Mouse (Mus musculus) forebrain, embryonic 12.5 days (tissue): Measurements from ENCODE around the gene Kcnn4. TPM values are rescaled to one million over a fixed set of nuclear protein-coding genes. Genes with fewer than 3 reads are reported as not detected.

ENCODE experiments used
- ATAC-seq: fragments of 200-750 bp; cut with Nextera tagmentation; 2 replicates; pipeline ENCODE4 v1.8.0; 2017; ENCODE audit warnings: moderate TSS enrichment; ENCODE audit not compliant: low FRiP score
- H3K27ac ChIP-seq: fragments of 300-500 bp; sonication (generic); 2 replicates; pipeline ENCODE4 v1.5.1; 2016; ENCODE audit warnings: mild to moderate bottlenecking
- H3K27me3 ChIP-seq: fragments of 300-500 bp; sonication (generic); 2 replicates; pipeline ENCODE4 v1.6.1; 2016; ENCODE audit warnings: mild to moderate bottlenecking
- H3K36me3 ChIP-seq: fragments of 300-500 bp; sonication (generic); replicated peaks from 2 replicates; pipeline ENCODE4 v1.6.1; 2016; ENCODE audit warnings: mild to moderate bottlenecking
- H3K4me1 ChIP-seq: fragments of 300-500 bp; sonication (generic); 2 replicates; pipeline ENCODE4 v1.6.1; 2016
- H3K4me2 ChIP-seq: fragments of 300-500 bp; sonication (generic); 2 replicates; pipeline ENCODE4 v1.6.1; 2016; ENCODE audit warnings: mild to moderate bottlenecking, moderate library complexity
- H3K4me3 ChIP-seq: fragments of 300-500 bp; sonication (generic); replicated peaks from 2 replicates; pipeline ENCODE4 v1.5.1; 2016; ENCODE audit warnings: mild to moderate bottlenecking
- H3K9ac ChIP-seq: fragments of 300-500 bp; sonication (generic); 2 replicates; pipeline ENCODE4 v1.6.1; 2016; ENCODE audit warnings: mild to moderate bottlenecking
- H3K9me3 ChIP-seq: fragments of 300-500 bp; sonication (generic); 2 replicates; pipeline ENCODE4 v1.6.1; 2016
- WGBS: fragments of 180-500 bp; shearing (Covaris S2); methylation state at CpG from one replicate; pipeline ENCODE4 v1.1.7; 2016; 5-methylcytosine and 5-hydroxymethylcytosine counted together
- polyA plus RNA-seq: library from polyadenylated mRNA; unstranded; fragments of >200 nt; fragmentation: Nextera tagmentation; extraction: Ambion mirVana; gene quantifications from 2 replicates; pipeline ENCODE4 v1.2.1, GENCODE M21; 2016

Gene Kcnn4
- 1.1 and 1.4 TPM in 2 replicates for polyA plus RNA-seq

GRCm38 (mm10) chr7:24369731-24370541, at the start of gene Kcnn4:
Kcnn4 (plus strand) TSS chr7:24370263.
- no peak within 1 kb of the TSS for H3K4me3 ChIP-seq

DNA sequence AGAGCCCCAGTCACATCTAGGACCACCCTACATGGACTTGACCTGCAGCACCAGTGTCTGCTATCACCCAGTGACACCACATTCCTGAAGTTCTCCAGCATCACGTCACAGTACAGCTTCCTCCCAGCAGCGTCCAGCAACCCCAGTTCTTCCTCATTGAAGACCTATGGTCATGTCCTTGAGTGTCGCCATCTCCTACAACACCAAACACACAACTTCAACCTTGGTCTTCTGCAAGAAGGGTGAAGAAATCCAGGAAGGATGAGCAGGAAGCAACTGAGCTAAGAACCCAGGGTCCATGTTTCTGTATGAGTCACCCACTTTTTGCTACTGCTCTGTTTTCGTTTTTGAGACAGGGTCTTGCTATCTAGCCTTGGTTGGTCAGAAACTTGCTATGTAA, 47.5 kb upstream of the Kcnn4 start:
- no peak for ATAC-seq
- WGBS, result 73% methylated on average over 4 of the region's 4 CpGs

More at GRCm38 (mm10) chr7:24369731-24370541, at the start of gene Kcnn4:
- Histone ChIP-seq H3K27me3 (peaks cover 8% of the 10 kb centered on the region; the same call in 1 of the 2 replicates), H3K4me1 (peaks cover 11% of the 10 kb centered on the region), H3K4me2 (no peak within 1 kb of the TSS), H3K36me3 (no peaks in the 10 kb centered on the region), H3K27ac (no peak within 1 kb of the TSS; the same call in 1 of the 2 replicates), H3K9me3 (no peaks in the 10 kb centered on the region), H3K9ac (no peak within 1 kb of the TSS)
- WGBS, result 46% methylated on average over 23 of the region's 23 CpGs
- no peak for ATAC-seq

GRCm38 (mm10) chr7:24325197-24325596, 44.9 kb upstream of the Kcnn4 start:
- Histone ChIP-seq H3K4me1 (peaks cover 8% of the 10 kb centered on the region), H3K9ac (no peak overlapping the region), H3K4me3 (no peak overlapping the region), H3K4me2 (peak overlapping the region; percentile 56; the same call in 1 of the 2 replicates), H3K27ac (no peak overlapping the region), H3K9me3 (peaks cover 13% of the 10 kb centered on the region), H3K36me3 (no peaks in the 10 kb centered on the region), H3K27me3 (0 out of 2 replicates have a peak, but pooled peaks cover 9% of the 10 kb centered on the region)
- ATAC-seq, result no peak
- WGBS, result 86% methylated on average over 6 of the region's 6 CpGs

More for the DNA sequence above, 47.5 kb upstream of the Kcnn4 start:
- no peak overlapping the region for H3K27ac ChIP-seq
- H3K9ac ChIP-seq, result no peak overlapping the region
- no peaks in the 10 kb centered on the region for H3K36me3 ChIP-seq
- H3K27me3 ChIP-seq, result peaks cover 7% of the 10 kb centered on the region
- H3K4me3 ChIP-seq, result no peak overlapping the region
- peaks cover 13% of the 10 kb centered on the region for H3K9me3 ChIP-seq
- H3K4me2 ChIP-seq, result no peak overlapping the region
- peaks cover 8% of the 10 kb centered on the region; the same call in 1 of the 2 replicates for H3K4me1 ChIP-seq

GRCm38 (mm10) chr7:24325675-24326128, 44.4 kb upstream of the Kcnn4 start:
- Histone ChIP-seq H3K9me3 (peaks cover 13% of the 10 kb centered on the region), H3K27me3 (0 out of 2 replicates have a peak, but pooled peaks cover 9% of the 10 kb centered on the region), H3K4me2 (peak overlapping the region; percentile 56), H3K9ac (peak overlapping the region; percentile 44), H3K36me3 (no peaks in the 10 kb centered on the region), H3K27ac (peak overlapping the region; percentile 56; the same call in 1 of the 2 replicates), H3K4me1 (peaks cover 8% of the 10 kb centered on the region), H3K4me3 (peak overlapping the region; percentile 33)
- peak; percentile 83; the same call in 1 of the 2 replicates for ATAC-seq
- 7% methylated on average over 13 of the region's 13 CpGs for WGBS

DNA sequence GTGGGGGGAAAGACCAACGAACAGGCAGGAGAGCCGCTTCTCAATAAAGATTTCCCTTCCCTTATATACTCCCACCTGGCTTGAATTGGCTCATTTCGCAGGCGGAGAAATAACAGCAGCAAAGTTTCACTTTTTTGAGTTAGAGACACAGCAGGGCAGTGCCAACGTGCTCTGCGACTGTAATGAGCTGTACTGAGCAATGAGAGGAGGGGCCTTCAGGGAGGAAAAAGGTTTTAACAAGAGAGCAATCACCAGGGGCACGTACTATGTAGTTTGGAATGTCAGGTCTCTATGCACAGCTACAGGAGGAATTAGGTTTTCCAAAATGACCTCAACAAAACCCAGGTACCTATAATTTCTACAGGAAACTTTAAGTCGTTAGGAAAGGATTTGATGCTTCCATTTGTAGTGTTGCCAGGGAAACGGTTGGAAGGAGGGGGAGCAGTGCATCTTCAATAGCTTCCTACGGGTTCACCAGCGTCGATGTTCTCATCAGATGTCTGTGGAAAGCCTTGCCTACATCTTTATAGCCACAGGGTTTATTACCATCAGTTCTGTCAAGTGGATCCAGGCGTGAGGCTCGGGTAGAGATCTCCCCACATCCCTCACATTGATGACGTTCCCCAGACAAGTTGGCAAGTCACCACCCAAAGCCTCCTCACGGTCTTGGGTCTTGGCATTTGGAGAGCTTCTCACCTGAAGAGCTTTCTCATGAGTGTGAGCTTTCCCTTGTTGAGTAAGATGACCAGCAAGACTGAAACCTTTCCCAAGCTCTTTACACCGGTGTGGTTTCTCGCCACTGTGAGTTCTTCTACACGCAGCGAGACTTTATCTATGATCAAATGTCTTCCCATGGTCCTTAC, 43.6 kb upstream of the Kcnn4 start:
- Histone ChIP-seq H3K4me1 (peaks cover 8% of the 10 kb centered on the region), H3K9ac (peak overlapping the region; percentile 44), H3K27ac (peak overlapping the region; percentile 56; the same call in 1 of the 2 replicates), H3K9me3 (peaks cover 13% of the 10 kb centered on the region), H3K27me3 (0 out of 2 replicates have a peak, but pooled peaks cover 9% of the 10 kb centered on the region), H3K4me2 (peak overlapping the region; percentile 56), H3K36me3 (no peaks in the 10 kb centered on the region), H3K4me3 (peak overlapping the region; percentile 33)
- 42% methylated on average over 20 of the region's 20 CpGs for WGBS
- ATAC-seq, result peak; percentile 82; the same call in 1 of the 2 replicates

- Histone ChIP-seq H3K4me3 (no peak overlapping the region), H3K9ac (no peak overlapping the region), H3K27me3 (0 out of 2 replicates have a peak, but pooled peaks cover 9% of the 10 kb centered on the region), H3K9me3 (peaks cover 13% of the 10 kb centered on the region), H3K27ac (no peak overlapping the region), H3K4me2 (no peak overlapping the region), H3K36me3 (no peaks in the 10 kb centered on the region), H3K4me1 (peaks cover 8% of the 10 kb centered on the region)
- ATAC-seq, result no peak
- WGBS, result 92% methylated on average over 14 of the region's 14 CpGs
These were observed 42.6 kb upstream of the Kcnn4 start for GRCm38 (mm10) chr7:24327281-24327975.

GRCm38 (mm10) chr7:24333304-24333986, 36.6 kb upstream of the Kcnn4 start, which contains the start of gene Tescl:
Tescl (minus strand) TSS chr7:24333936.
- no peaks in the 10 kb centered on the region for H3K36me3 ChIP-seq
- no peaks in the 10 kb centered on the region for H3K9me3 ChIP-seq
- ATAC-seq, result no peak

GRCm38 (mm10) chr7:24335699-24336309, 34.3 kb upstream of the Kcnn4 start:
- H3K4me3 ChIP-seq, result no peak overlapping the region
- no peaks in the 10 kb centered on the region for H3K36me3 ChIP-seq
- WGBS, result 13% methylated on average over 5 of the region's 5 CpGs
- H3K9ac ChIP-seq, result no peak overlapping the region
- H3K27me3 ChIP-seq, result peaks cover 24% of the 10 kb centered on the region
- H3K27ac ChIP-seq, result no peak overlapping the region
- H3K4me2 ChIP-seq, result no peak overlapping the region
- 0 out of 2 replicates have a peak, but pooled peaks have one; percentile 20 for ATAC-seq
- H3K9me3 ChIP-seq, result 0 out of 2 replicates have a peak, but pooled peaks cover 4% of the 10 kb centered on the region
- H3K4me1 ChIP-seq, result no peaks in the 10 kb centered on the region

More at GRCm38 (mm10) chr7:24333304-24333986, 36.6 kb upstream of the Kcnn4 start, which contains the start of gene Tescl:
- Histone ChIP-seq H3K9ac (no peak within 1 kb of the TSS), H3K4me2 (no peak within 1 kb of the TSS), H3K27me3 (peaks cover 30% of the 10 kb centered on the region), H3K27ac (no peak within 1 kb of the TSS), H3K4me1 (no peaks in the 10 kb centered on the region; the same call in 1 of the 2 replicates), H3K4me3 (no peak within 1 kb of the TSS)
- WGBS, result 53% methylated on average over 49 of the region's 49 CpGs

GRCm38 (mm10) chr7:24338241-24338640, 31.8 kb upstream of the Kcnn4 start:
- Histone ChIP-seq H3K9me3 (0 out of 2 replicates have a peak, but pooled peaks cover 4% of the 10 kb centered on the region), H3K4me2 (no peak overlapping the region), H3K9ac (no peak overlapping the region), H3K4me3 (no peak overlapping the region), H3K27ac (no peak overlapping the region), H3K4me1 (no peaks in the 10 kb centered on the region), H3K27me3 (peaks cover 16% of the 10 kb centered on the region), H3K36me3 (no peaks in the 10 kb centered on the region)
- 52% methylated on average over 2 of the region's 2 CpGs for WGBS
- no peak for ATAC-seq

DNA sequence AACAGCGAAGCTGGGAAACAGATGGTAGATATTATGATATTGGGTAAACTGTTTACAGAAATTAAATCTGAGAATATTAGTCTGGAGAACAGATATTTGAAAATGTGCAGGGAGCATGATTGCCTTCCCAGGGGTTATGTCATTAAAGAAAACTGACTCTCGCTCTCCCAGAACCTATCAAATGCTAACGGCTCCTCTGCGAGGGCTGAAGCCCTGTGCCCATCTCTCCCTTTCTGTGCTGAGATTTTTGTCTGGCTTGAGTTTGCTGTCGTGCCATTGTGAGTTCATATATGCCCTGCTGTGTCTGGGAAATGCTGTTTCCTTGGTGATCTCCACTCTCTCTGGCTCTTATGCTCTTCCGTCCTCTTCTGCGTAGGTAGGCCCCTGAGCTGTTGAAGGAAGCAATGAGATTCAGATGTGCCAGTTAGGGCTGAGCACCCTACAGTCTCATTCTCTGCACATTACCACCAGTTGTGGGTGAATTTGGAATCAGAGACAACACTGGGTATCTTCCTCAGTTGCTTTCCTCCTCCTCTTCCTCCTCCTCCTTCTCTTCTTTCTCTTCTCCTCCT, 26.3 kb upstream of the Kcnn4 start:
- peaks cover 4% of the 10 kb centered on the region; the same call in 1 of the 2 replicates for H3K27me3 ChIP-seq
- no peak overlapping the region for H3K27ac ChIP-seq
- H3K9me3 ChIP-seq, result 0 out of 2 replicates have a peak, but pooled peaks cover 4% of the 10 kb centered on the region
- WGBS, result 77% methylated on average over 7 of the region's 7 CpGs
- ATAC-seq, result no peak
- no peaks in the 10 kb centered on the region for H3K4me1 ChIP-seq
- H3K36me3 ChIP-seq, result no peaks in the 10 kb centered on the region
- no peak overlapping the region for H3K4me2 ChIP-seq
- no peak overlapping the region for H3K9ac ChIP-seq
- no peak overlapping the region for H3K4me3 ChIP-seq
